Mouse (Mus musculus): ENCODE measurements around the gene Clasp1.

GRCm38 (mm10) chr1:118435001-118435473 lies 46.2 kb downstream of the Clasp1 start:
- TF ChIP-seq CTCF (IDR thresholded peaks at IDR 0.05; ENCODE audit: extremely low read depth, insufficient read depth, low read length): no peak
- no peak for TF ChIP-seq POLR2A (IDR thresholded peaks at IDR 0.05; ENCODE audit: extremely low read depth, insufficient read depth, low read length)

Data from cortical plate, adult 2 months (tissue).